Mouse (Mus musculus) Patski (cell line): ENCODE measurements around the gene Esr1. TPM values are rescaled to one million over a fixed set of nuclear protein-coding genes. Genes with fewer than 3 reads are reported as not detected.

Experiments
- ATAC-seq: fragments of 100-300 bp; one replicate; pipeline ENCODE4 v1.8.0; 2021
- CTCF ChIA-PET: fragments of 350-600 bp; sonication (Branson Sonifier 250); formaldehyde crosslinking; loops from one replicate; lab custom pipeline; 2022; ENCODE audit warnings: inconsistent platforms; lab: Charles Lee
- POLR2A ChIA-PET: fragments of 350-600 bp; sonication (Branson Sonifier 250); formaldehyde crosslinking; loops from one replicate; lab custom pipeline; 2022; ENCODE audit warnings: antibody characterized with exemption, inconsistent platforms; lab: Charles Lee
- DNase-seq: peaks from one replicate; pipeline ENCODE4 v3.0.0-alpha.2; 2011; ENCODE audit warnings: low read depth, low spot score
- H3K27me3 ChIP-seq: fragments of 371-371 bp; one replicate; pipeline ENCODE4 v1.5.1; 2021
- CTCF ChIP-seq: fragments of 100-300 bp; IDR thresholded peaks from one replicate; pipeline ENCODE4 v1.5.1; 2021
- in situ Hi-C: fragments of 300-500 bp; cut with MboI; formaldehyde crosslinking; loops from 3 replicates; pipeline ENCODE4 v1.11.1; 2018; ENCODE audit warnings: low pct_unique_long_range_greater_than_20kb, mixed read lengths
- polyA plus RNA-seq: library from polyadenylated mRNA; unstranded; gene quantifications from one replicate; pipeline ENCODE4 v1.2.3, GENCODE M21; 2021

Gene Esr1
- polyA plus RNA-seq, 1 experiment from 2014 or later, result 0.18 TPM

DNA sequence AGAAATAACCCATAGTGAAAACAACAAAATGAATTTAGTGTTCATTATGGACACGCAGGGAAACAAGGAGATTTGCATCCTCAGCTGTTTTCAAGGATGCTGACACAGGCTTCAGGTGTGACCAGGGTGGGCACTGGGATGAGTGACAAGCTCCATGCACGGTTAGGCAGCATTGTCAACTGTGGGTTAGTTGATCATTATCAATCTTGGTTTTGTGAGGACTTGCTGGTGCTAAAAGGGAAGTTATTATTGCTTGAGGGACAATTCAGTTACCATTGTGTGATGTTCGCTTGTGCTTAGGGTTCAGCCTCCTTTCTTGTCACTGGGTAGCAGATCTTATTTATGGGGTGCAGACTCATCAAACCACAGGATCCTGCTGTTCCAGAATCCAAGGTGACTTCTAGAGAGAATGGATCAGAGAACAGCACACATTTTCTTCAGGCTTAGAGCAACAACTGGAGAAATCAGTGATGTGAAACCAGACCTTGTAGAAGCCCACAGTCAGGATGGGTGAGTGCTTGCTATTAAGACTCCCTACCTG is 186.9 kb downstream of the Esr1 start:
- ChIA-PET POLR2A (no interaction called here), CTCF (no interaction called here)
- in situ Hi-C loops, result no loop called here
- DNase-seq, result no peak
- no peaks in the 10 kb centered on the region for H3K27me3 ChIP-seq
- TF ChIP-seq CTCF, result no peak
- no peak for ATAC-seq

DNA sequence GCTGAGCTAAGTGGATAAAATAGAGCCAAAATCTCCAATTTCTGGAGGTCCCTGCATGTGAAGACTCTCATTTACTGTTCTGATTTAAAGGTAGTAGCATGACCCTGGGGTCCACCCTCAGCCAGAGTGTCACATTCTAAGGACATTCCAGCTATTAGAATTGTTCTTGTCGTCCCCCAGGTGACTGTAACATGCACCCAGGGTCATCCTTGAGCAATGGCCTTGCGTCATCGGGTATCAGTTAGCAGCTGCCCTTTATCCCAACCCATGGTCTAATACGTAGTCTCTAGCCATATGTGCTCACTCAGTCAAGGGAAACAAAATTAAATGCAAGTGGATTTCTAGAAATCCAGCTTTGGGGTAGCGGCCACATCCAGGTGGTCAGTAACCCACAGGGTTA is 213.0 kb downstream of the Esr1 start:
- TF ChIP-seq CTCF, result no peak
- ATAC-seq, result no peak
- DNase-seq, result no peak
- peaks cover 3% of the 10 kb centered on the region for H3K27me3 ChIP-seq
- in situ Hi-C loops, result no loop called here
- CTCF ChIA-PET, result no interaction called here
- POLR2A ChIA-PET, result no interaction called here

DNA sequence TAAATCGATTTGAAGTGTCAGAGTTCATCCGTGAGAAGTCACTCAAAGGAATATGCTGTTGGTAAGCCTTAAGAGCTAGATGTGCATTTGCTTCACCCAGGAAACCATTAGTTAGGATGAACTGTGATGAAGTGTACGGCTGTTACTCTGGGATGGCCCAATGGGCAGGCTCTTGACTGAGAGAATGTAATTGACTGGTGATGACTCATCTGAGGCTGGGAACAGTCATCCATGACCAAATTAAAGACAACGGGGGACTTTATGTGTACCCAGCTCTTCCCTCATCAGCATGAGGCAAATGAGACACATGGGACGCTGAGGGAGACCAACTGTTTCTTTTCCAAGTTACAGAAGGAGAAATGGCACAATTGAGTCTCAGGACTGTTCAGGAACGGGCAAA is 219.2 kb downstream of the Esr1 start:
- CTCF ChIA-PET, result no interaction called here
- DNase-seq (no peak), ATAC-seq (no peak)
- in situ Hi-C loops, result no loop called here
- no peak for TF ChIP-seq CTCF
- POLR2A ChIA-PET, result no interaction called here
- no peaks in the 10 kb centered on the region for H3K27me3 ChIP-seq

DNA sequence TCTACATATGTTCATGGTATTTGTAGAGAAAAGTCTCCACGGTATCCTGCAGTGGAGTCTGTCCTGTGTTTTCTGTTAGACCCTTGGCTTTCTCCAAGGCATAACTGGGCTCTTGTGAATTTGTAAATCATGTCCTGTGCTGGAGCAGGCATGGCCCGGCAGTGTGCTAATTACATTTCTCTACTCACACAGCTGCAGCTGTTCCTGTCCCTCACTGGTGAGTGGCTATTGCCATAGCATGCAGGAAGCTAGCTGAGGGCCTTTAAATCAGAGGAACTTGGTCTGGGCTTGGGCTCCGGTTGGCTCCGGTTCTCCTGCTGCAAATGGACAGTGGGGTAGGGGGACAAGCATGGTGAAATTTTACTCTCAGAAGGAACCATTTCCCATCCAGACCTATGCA is 226.7 kb downstream of the Esr1 start:
- in situ Hi-C loops, result no loop called here
- TF ChIP-seq CTCF, result no peak
- POLR2A ChIA-PET, result no interaction called here
- ATAC-seq (no peak), DNase-seq (no peak)
- no peaks in the 10 kb centered on the region for H3K27me3 ChIP-seq
- CTCF ChIA-PET, result interaction anchor here (1.4 kb wide), 1 partner anchor 12 kb away, joined by 4 read pairs; no protein-coding TSS in a partner anchor

DNA sequence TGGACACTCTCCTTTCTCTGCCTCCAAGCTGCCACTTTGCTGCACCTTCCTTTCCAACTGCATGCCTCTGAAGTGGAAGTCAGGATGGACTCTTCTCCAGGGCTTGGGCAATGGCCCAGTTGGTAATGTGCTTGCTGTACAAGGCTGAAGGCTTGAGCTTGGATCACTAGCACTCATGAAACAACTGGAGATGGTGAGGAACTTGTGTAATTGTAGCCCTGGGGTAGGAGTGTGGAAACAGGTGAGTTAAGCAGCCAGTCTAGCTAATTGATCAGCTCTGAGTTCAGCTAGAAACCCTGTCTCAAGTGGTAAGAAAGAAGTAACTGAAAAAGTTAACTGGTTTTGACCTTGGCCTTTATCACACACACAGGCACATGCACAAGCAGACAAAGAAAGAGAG is 229.6 kb downstream of the Esr1 start:
- no peak for TF ChIP-seq CTCF
- POLR2A ChIA-PET, result no interaction called here
- ATAC-seq (no peak), DNase-seq (no peak)
- in situ Hi-C loops, result no loop called here
- CTCF ChIA-PET, result no interaction called here
- H3K27me3 ChIP-seq, result no peaks in the 10 kb centered on the region

DNA sequence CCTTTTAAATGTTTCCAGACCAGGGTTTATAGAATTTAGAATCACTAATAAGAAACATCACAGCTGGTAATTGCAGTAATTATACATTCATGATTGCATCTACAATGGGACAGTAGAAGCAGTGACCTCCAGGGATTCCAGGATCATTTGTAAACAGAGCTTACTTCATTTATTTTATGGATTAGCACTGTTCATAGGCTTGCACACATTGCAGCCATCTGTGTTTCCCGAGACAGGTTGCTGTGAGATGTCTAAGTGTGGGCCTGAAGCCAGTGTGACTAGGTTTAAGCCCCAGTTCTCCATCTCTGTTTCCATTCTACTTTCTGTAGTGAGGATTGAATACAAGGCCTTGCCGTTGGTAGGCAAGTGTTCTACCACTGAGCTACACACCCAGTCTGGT is 236.1 kb downstream of the Esr1 start:
- no peak for DNase-seq

DNA sequence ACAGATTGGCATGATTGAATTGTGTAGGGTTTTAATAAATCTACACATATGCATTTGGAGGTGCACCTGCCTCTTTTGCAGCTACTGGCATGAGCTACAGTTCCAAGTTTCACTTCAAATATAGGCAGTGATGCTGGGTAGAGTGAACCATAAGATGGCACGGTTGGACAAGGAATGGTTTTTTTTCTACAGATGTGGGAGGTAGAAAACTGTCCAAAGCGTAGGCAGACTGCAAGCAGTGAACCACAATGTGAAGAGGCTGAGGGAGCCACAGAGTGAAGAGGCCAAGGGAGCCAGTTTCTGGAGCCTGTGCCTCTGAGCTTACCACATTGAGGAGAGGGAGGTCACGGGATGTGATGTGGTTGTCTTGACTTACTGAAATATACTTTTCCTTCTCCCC is 238.5 kb downstream of the Esr1 start:
- ChIA-PET CTCF (interaction anchor here (1.4 kb wide), 1 partner anchor 12 kb away, joined by 3 read pairs; no protein-coding TSS in a partner anchor), POLR2A (no interaction called here)
- DNase-seq, result no peak
- no peak for TF ChIP-seq CTCF
- in situ Hi-C loops, result no loop called here
- H3K27me3 ChIP-seq, result no peaks in the 10 kb centered on the region
- no peak for ATAC-seq

More for the DNA sequence above, 236.1 kb downstream of the Esr1 start:
- POLR2A ChIA-PET, result no interaction called here
- no peaks in the 10 kb centered on the region for H3K27me3 ChIP-seq
- CTCF ChIA-PET, result no interaction called here
- in situ Hi-C loops, result no loop called here
- no peak for ATAC-seq
- TF ChIP-seq CTCF, result no peak

DNA sequence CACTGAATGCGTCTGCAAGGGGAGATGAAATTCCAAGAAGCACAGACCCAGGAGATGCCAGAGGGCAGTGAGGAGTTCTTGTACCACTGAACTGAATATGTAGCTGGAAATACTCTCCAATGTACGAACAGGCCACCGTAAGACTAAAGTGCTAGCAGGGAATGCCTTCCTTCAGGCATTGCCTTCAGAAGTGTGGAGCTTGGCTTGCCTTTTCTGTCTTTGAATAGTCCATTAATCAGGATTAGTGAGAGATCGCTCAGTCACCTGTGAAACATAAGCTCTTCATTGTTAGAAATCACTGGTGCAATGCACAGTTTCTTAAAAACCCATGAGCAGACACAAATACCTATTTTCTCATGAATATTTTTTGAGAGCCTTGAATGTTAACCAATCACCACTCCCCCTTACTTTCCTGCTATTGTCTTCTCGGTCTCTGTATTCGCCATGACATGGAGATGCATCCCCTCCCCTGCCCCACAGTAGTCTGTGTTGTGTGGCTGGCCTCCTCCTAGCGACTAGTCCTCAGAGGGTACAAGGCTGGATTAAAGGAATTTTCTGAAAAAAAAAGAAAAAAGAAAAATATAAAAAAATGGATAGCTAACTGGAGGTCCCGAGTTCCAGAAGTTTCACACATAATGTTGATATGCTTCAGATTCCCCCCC is 263.8 kb downstream of the Esr1 start:
- CTCF ChIA-PET, result no interaction called here
- peaks cover 5% of the 10 kb centered on the region for H3K27me3 ChIP-seq
- no peak for ATAC-seq
- POLR2A ChIA-PET, result no interaction called here
- DNase-seq, result peak; percentile 30
- TF ChIP-seq CTCF, result no peak
- in situ Hi-C loops, result no loop called here

DNA sequence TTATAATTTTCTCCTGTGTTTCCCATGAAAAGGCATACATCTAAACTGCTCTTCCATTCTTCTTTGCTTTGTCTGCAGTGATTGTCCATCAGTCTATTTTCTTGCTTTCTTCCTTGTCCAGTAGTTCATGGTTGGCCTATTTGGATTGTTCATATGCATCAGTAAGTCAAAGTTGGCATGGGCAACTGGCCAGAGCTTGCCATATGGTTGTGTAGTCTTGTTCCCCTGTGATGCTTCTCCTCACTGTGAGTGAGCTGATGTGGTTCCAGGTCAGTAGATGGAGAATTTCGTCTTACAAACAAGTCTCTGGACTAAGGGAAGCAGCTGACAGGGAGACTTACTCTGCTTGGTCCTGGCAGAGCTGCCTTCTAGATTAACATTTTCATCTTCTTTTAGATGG is 270.0 kb downstream of the Esr1 start:
- no peak for DNase-seq
- ChIA-PET CTCF (interaction anchor here (1.0 kb wide), 1 partner anchor 20 kb away, joined by 3 read pairs; no protein-coding TSS in a partner anchor), POLR2A (no interaction called here)
- TF ChIP-seq CTCF, result no peak
- in situ Hi-C loops, result no loop called here
- ATAC-seq, result no peak
- H3K27me3 ChIP-seq, result peaks cover 6% of the 10 kb centered on the region

DNA sequence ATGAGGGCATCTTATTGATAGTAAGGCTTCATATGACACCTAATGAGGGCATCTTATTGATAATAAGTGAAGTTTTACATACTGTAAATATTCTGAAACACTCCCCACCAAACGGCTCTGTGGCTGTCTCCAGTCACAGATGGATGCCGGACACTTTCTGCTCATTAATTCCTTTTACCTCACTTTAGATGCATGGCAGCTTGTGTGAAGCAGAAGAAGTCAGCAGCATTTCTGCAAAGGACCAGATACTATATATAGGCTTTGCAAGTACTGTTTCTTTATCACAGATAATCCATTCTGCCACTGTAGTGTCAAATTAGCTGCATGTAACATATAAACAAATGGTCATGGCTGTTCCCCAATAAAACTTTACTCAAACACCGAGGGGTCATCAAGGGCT is 274.1 kb downstream of the Esr1 start:
- CTCF ChIA-PET, result no interaction called here

DNA sequence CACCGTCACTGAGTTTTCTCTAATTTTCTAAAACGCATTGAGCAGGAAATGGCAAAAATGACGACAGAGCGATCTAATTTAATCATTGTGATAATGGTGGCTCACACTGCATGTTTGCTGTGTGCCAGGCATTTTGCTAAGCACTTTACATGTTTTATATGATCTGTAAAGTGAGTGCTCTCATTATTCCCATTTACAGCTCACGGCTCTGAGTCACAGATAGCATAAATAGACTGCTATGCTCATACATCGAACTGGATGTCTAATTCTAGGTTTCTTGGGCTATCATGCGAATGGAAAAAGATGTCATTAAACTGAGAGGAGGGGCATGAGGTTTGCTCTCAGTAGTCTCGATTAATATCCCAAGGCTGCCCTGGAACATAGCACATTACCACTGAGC is 274.6 kb downstream of the Esr1 start:
- POLR2A ChIA-PET, result no interaction called here
- CTCF ChIA-PET, result no interaction called here
- no peak for TF ChIP-seq CTCF
- H3K27me3 ChIP-seq, result peaks cover 6% of the 10 kb centered on the region
- in situ Hi-C loops, result no loop called here
- DNase-seq, result no peak
- ATAC-seq, result no peak

More for the DNA sequence above, 274.1 kb downstream of the Esr1 start:
- ATAC-seq, result no peak
- POLR2A ChIA-PET, result no interaction called here
- TF ChIP-seq CTCF, result no peak
- no peak for DNase-seq
- in situ Hi-C loops, result no loop called here
- peaks cover 6% of the 10 kb centered on the region for H3K27me3 ChIP-seq

DNA sequence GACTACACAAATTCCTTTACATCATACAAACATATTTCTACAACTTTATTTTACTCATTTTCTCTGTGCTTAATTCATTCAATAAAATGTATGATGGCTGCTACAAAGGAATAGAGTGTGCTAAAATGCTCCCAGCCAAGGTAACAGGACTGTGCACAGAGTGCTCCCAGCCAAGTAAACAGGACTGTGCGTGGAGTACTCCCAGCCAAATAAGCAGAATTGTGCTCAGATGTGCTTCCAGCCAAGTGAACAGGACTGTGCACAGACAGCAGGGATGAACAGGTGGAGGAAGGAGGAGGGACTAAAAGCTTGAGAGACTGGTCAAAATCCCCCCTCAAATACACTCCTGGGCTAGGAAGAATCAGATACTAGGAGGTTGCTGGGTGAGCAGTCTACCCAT is 282.1 kb downstream of the Esr1 start:
- no peak for TF ChIP-seq CTCF
- in situ Hi-C loops, result no loop called here
- peaks cover 9% of the 10 kb centered on the region for H3K27me3 ChIP-seq
- ATAC-seq, result no peak
- DNase-seq, result no peak
- ChIA-PET CTCF (no interaction called here), POLR2A (no interaction called here)
